Mouse (Mus musculus): ENCODE results near the gene Reln.

The Reln gene

DNA sequence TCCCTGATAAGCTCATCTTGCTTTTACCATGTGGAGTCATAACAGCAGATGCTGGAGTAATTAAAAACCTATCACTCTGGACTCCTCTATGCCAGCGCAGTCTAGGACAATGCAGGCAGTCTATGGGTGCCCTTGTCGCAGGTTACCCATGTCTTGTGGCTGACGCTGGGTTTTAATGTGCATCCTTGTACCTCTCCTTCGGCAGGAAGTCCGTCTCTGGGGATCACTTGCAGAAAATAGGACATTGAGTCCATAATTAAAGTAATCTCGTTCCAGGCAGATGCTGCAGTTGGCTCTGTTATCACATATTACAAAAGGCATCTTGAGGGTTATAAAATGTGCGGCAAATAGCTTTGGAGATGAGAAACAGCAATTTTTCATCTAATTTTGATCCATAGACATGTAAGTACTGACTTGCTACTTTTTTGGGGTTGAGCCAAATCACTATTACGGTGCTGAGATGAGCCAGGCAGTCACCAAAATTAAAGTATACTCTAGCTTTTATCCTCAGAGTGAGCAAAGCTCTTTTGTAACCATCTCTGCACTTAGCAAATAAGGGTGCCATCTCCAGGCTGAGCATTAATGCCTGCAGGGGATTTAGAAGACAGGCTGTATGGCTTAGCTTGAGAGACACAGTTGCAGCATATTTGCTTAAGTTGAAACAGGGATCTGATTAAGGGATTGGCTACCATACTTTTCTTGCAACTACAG is 136.0 kb downstream of the Reln start:
- DNase-seq = no peak

DNA sequence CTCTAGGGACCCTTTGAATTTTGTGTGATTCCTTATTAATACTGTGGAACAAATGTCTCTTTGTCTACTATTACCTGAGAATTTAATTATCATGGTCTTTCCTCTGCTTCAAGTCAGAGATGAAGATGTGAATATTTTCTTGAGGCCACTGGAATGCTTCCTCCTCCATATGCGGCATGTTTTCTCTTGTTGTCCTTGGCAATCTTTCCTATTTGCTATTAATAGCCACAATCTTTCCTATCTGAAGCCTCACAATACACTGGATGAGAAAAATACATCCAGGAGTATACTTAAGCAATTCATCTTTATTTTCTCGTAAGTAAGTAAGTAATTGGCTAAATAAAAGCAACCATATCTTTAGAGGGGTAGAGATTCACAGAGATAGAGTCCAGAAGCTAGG is 146.6 kb downstream of the Reln start:
- DNase-seq = no peak

DNA sequence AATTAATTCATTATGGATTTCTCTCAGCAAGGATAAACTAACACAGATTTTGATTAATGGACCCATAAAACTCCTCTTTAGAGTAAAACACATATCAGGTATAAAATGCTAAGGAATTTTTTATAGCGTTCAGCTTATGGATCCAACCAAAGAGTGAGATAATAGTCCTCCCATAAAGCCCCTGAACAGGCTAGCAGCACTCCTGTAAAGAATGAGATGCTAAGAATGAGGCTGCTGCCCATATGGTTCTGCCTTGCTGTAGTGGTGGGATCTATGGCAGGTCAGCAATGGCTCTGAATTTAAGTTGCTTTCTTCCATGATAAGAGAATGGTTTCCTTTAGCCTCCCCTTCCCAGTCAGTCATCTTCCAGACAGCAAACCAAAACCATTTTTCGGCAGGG is 147.6 kb downstream of the Reln start:
- no peak for DNase-seq

DNA sequence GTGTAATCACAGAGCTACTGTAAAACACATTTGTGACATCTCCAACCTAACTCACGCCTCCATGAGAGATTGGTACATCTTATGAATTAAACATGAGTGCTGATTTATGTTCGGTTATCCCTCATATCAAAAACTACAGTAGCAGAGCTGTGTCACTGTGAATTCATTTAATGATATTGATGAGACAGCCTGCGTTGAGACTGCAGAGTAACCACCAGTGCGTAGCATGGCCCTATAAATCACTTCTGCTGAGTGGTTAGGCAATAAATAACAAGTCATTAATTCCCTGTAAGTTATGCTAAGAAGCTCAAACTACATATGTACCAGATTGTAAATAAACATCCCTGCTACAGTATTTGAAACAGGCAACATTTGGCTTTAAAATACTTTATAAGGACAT is 148.0 kb downstream of the Reln start:
- no peak for DNase-seq

DNA sequence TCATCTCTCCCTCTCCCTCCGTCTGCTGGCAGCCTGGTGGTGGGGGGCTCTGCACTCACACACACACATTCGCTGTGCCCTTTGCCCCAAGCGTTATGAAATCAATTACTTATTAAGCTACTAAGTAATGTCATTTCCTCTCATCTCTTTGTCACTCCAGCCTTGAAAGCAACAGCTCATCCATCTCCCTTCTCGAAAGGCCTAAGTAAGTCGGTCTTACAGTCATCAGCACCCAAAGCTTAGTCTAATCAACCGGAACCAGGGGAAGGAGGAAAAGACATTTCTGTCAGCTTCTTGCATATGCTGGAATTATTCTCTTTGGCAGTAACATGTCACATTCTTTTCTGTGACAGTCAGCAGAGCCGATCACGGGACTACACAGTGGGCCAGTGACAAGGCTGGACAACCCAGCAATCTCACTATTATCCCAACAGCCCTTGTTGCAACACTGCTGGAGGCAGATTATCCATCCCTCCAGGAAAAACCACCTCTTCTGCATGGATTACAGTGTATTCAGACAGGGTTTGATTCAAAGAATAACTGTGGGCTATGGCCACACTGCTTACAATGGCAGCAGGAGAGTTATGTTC is 149.1 kb downstream of the Reln start:
- DNase-seq = no peak

GRCm38 (mm10) chr5:22191784-22192183 is 152.7 kb downstream of the Reln start:
- DNase-seq = no peak

GRCm38 (mm10) chr5:22190333-22190732 is 154.2 kb downstream of the Reln start:
- no peak for DNase-seq

DNA sequence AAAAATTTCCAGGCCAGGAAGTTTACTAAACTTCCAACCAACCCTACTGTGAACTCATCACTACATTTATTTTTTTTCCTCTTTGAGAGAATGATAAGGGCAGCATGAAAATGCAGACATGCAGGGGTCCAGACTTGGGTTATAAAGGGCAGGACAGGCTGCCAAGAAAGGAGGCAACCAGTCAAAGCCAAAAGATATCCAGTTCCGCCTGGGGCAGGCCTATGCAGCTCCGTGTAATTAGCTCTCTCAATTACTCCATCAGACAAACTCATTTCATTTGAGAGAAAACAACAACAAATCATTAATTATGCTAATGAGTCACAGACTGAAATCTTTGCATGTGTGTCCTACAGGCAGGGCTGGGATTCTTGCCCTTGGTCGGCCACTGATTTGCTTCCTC is 156.9 kb downstream of the Reln start:
- no peak for DNase-seq

- DNase-seq = no peak
These were observed 168.0 kb downstream of the Reln start for GRCm38 (mm10) chr5:22176480-22176879.

- DNase-seq = no peak
These were observed 173.2 kb downstream of the Reln start for GRCm38 (mm10) chr5:22171336-22171735.

GRCm38 (mm10) chr5:22164060-22164934 is 180.2 kb downstream of the Reln start:
- no peak for DNase-seq

DNA sequence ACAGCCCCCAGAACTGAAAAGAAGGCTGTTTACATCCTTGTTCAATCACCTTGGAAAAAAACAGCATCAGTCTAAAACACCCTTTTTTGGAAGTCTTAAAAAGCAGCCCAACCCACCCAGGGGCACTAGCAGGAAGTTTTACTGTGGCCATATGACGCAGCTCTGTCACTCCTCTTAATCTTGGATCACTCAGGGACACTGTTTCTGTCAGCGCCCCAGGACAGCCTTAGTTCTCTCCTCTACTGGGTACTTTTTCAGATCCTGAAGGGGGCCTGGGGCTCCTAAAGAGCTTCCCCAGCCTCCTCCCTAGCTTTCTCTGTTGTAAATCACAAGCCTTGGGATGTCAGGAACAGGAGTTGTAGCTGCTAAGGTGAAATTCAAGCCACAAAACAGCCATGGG is 183.6 kb downstream of the Reln start:
- no peak for DNase-seq

GRCm38 (mm10) chr5:22158754-22159153 is 185.7 kb downstream of the Reln start:
- DNase-seq = no peak

GRCm38 (mm10) chr5:22153601-22154000 is 190.9 kb downstream of the Reln start:
- no peak for DNase-seq

GRCm38 (mm10) chr5:22141821-22142220 is 202.7 kb downstream of the Reln start:
- DNase-seq = peak in 1 of 2 experiments; percentile 11

DNA sequence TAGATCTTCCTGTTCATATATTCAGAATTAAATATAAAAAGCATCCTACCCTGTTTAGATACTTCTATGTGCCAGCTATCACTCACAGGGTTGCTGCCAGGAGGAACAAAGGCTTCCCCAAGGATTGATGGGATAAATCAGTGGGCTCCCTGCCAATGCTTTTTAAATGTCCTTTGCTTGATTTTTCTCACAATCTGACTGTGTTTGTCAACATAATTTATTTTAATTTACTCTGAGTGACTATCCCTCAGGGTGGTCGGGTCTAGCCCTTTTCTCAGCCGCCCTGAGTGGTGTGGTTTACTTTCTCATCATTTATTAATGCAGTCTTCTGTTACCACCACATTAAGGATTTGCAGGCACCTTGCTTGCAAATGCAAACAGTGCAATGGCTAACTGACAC is 205.5 kb downstream of the Reln start:
- no peak for DNase-seq

DNA sequence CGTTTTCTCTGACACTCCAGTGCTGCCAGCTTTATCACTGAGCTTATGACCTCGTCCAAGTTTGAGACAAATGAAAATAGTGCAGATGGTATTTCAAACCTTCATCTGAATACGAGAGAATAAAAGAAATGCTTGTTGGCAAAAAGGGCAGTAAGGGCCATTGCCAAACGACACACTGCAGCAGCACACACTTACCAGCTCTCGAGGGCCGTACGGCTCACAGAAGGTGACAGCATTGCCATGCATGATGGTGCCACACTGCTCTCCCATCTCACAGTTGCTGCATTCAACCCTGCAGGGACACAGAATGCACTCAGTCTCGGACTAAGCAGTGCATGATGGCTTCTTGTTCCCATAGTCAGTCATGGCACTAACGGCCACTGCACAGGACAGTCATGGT is 210.1 kb downstream of the Reln start:
- DNase-seq = no peak

DNA sequence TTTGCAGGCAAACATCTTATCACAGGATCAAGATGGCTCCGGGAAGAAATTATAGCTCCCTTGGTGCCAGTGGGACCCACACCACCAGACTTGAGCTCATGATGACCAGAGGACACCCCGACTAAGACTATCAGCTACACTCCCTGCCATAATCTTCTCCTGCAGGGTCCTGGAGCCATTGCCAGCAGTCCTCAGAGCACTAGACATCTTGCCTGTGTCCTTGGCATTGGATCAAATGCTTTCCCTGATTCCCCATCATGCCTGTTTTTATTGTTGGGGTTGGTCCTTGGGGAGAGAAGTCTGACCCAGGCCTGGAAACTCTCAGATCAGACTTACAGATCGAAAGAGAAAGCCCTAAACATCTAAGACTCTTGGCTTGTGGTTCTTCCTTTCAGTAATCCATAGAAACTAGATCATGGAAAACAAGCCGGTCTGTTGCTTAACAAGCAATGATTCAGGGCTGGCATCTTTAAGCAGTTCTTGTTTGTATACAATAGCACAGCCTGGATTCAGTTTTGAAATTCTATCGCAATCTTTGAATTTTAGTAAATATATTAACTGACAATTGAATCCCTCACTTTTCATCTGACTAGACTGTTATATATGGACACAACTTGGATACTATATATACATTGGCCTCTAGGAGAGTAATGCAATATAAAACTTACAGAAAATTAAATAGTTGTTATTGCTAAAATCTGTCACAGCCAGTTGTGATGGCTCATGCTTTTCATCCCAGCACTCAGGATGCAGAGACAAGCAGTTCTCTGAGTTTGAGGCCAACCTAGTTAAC is 212.6 kb downstream of the Reln start:
- DNase-seq = no peak

DNA sequence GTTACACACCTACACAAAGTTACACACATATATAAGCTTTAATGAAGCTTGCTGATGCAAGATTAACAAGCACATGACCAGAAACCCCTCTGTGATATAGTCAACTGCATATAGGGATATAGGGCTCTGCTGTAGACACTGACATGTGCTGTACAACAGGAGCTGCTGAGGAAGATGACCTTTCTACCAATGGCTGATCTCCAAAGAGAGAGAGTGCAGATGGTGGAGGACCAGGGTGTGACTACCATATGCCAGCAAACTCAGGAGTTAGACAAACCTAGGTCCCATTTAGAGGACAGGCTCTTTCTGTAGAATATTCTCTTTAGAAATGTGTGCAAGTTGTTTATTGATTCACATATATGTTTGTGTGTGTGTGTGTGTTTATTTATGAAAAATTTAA is 216.9 kb downstream of the Reln start:
- DNase-seq = no peak

DNA sequence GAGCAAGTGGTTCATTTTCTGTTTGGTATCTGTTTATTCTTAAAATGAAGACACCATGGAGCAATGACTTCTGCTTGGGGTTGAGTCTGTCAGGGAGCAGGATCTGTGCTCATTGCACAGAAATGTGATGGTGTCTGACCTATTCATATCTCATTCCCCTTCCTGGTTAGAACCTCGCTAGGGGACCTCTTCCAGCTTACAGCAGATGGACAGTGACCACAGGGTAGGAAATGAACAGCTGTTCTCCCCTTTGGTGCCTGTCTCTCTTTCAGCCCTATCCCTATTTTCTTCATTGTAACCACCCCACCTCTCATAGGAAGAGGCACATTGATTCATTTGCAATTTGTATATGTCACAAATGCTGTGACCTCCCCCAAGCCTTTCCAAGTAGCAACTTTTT is 225.2 kb downstream of the Reln start:
- no peak for DNase-seq

DNA sequence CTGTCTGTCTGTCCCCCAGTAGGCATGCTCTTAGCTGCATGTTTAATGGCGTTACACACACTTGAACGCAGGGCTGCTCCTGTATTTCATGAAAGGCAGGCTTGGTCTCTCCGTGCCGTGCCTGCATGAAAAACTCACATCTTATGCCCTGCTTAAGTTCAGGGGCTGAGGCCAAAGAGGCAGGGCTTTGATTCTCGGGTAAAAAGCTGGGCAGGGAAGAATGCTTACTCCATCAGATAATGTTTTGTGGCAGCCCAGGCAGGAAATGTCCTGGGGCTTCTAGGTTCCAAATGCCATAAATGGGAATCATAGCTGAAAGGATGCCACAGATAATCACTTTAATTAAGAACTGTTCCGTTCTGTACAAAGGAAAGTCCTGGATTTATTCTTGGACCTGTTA is 226.0 kb downstream of the Reln start:
- DNase-seq = no peak

GRCm38 (mm10) chr5:22116922-22117321 is 227.6 kb downstream of the Reln start:
- DNase-seq = no peak
